Mouse (Mus musculus) CD4-positive naive resting alpha-beta T cell, adult 57 days (primary cell): ENCODE results near the gene Phlda1. TPM values are rescaled to one million over a fixed set of nuclear protein-coding genes. Genes with fewer than 3 reads are reported as not detected.

Source experiments
- total RNA-seq: library from RNA; stranded (reverse); gene quantifications from one replicate; pipeline ENCODE4 v1.2.4, GENCODE M21; 2023

The Phlda1 gene
- total RNA-seq, result 14.6 TPM

GRCm38 (mm10) chr10:111506101-111506925 lies at the start of gene Phlda1:
Phlda1 (plus strand) TSS chr10:111506286.

GRCm38 (mm10) chr10:111472686-111473510 lies 33.2 kb upstream of the Phlda1 start, which contains the start of gene Nap1l1:
Nap1l1 (plus strand) TSS chr10:111473223.

Other genes starting within 250 kb of the Phlda1 start
- 2.7 TPM for gene Bbs10, start 207.6 kb upstream of the Phlda1 start, total RNA-seq
- 166 TPM for gene Nap1l1, start 33.1 kb upstream of the Phlda1 start, total RNA-seq